Mouse (Mus musculus) lung, postnatal 0 days (tissue): ENCODE results near the gene Zfp57.

ENCODE experiments used
- CTCF ChIP-seq: IDR thresholded peaks from 2 replicates; pipeline ENCODE4 v1.5.1; 2016; ENCODE audit warnings: antibody characterized with exemption, mild to moderate bottlenecking
- EP300 ChIP-seq: IDR thresholded peaks from 2 replicates; pipeline ENCODE4 v1.6.1; 2016; ENCODE audit warnings: antibody characterized with exemption, mild to moderate bottlenecking, control low read depth

DNA sequence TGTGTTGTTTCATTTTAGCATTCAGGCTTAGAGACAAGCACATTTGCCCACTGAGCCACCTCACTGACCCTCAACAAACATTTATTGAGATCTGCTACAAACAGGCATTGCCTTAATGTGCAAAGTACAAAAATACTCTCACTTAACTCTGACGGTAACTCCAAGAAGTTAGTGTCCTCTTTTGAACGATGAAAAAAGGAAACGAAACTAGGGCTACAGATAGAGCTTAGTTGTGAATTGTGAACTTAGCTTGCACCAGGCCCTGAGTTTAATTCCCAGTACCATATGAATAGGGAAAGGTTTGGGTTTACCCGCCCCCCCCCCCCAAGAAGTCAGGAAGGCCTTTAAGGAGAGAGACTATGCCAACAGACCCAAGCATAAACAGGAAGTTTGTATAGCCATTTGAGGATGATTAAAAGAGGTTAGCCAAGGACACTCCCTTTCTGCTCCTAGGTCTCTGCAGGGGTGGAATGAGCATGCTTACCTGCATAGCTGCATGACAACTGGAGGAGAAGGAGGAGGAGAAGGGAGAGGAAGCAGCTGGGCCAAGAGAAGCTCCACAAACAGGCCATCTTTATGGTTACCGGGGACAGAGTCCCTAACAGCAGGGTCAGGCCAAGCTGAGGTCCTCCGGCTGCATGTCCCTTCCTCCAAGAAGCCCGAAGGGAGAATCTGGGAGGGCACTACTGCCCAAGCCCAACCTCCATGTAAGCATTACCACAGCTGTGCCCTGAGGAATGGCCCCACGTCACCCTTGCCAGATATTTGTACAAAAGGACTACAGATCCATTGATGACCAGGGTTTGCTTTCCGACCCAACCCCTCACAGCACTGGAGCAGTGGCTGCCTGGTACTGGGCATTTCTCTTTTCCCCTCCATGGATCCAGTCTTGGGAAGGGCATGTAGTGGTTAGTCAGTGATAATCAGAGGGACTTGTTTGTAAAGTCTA is 21.9 kb downstream of the Zfp57 start, which contains the start of gene Mog:
- TF ChIP-seq CTCF (no peak), EP300 (no peak)
